Mouse (Mus musculus) lung, postnatal 0 days (tissue): Measurements from ENCODE around the gene Clec16a.

Experiments
- CTCF ChIP-seq: IDR thresholded peaks from 2 replicates; pipeline ENCODE4 v1.5.1; 2016; ENCODE audit warnings: antibody characterized with exemption, mild to moderate bottlenecking
- EP300 ChIP-seq: IDR thresholded peaks from 2 replicates; pipeline ENCODE4 v1.6.1; 2016; ENCODE audit warnings: antibody characterized with exemption, mild to moderate bottlenecking, control low read depth

DNA sequence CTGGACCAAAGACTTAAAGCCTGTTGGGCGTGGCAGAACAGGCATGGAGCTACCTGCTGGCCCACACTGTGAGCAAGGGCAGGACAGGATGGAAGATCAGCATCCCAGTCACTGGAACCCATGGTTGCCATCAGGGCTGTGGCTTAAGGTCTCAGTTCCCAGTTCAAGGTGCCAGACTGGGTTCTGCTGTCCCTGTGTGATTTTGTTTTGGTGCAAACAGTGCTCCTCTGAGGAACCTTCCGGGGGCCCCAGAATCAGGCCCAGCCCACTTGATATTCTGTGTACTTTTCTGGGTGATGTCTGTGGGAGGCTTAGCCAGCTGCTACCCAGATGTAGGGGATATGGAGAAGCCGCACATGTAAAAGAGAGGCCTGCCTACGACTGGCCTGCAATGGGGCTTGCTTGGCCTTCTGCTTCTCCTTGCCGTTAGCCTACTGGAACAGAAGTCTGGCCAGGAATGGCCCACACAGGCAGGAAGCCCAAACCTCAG lies 235.5 kb downstream of the Clec16a start:
- TF ChIP-seq CTCF (no peak), EP300 (no peak)
